Mouse (Mus musculus) brain, adult 10 weeks (tissue): Measurements from ENCODE around the gene Klhdc8a. TPM values are rescaled to one million over a fixed set of nuclear protein-coding genes. Genes with fewer than 3 reads are reported as not detected.

Experiments used
- polyA plus RNA-seq: library from polyadenylated mRNA; stranded (reverse); fragments of 350-450 nt; fragmentation: Illumina TruSeq; extraction: RNeasy Lipid Tissue Mini Kit (QIAGEN cat#74804); gene quantifications from one replicate; pipeline ENCODE4 v1.2.3, GENCODE M21; 2015; ENCODE audit warnings: low read depth, low replicate concordance

The Klhdc8a gene
- polyA plus RNA-seq = 11.4 TPM

GRCm38 (mm10) chr1:132298425-132298800 lies at the start of gene Klhdc8a:
Gene Klhdc8a, plus strand, starts transcription at chr1:132298626.

DNA sequence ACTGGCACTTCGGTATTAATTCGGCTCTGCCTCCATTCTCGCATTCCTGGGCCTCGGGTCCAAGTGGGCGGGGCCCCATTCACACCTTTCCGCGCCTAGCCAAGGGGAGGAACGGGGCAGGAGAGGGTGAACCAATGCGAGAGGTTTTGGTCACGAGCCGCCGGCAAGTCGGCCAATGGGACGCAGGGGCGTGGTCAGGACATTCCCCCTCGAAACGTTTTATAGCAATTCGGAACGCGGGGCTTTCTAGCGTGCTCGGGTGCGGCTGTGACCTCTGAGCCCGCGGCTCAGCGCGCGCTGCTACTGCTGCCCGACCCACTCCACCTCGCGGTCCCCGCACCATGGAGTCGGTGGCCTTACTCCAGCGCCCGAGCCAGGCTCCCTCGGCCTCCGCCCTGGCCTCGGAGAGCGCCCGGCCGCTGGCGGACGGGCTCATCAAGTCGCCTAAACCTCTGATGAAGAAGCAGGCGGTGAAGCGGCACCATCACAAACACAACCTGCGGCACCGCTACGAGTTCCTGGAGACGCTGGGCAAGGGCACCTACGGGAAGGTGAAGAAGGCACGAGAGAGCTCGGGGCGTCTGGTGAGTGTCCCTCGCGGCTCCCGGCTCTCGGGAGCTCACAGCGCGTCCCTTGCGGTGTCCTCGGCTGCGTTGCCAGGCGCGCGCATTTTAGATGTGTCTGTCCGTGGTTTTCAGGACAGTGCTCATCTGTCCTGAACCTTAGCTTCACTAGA lies 17.6 kb downstream of the Klhdc8a start, which contains the start of gene Nuak2:
Nuak2 (plus strand) TSS at position 238 of the 736 bp plus-strand sequence.

Other genes with a start within 250 kb of the Klhdc8a start
- 40.7 TPM for gene Mfsd4a, start 230.6 kb upstream of the Klhdc8a start, polyA plus RNA-seq
- gene Cdk18, start 158.9 kb upstream of the Klhdc8a start, polyA plus RNA-seq = 32.0 TPM
- 5.3 TPM for gene Lemd1, start 107.2 kb upstream of the Klhdc8a start, polyA plus RNA-seq
- 2.6 TPM for gene AC124108.1, start 107.2 kb upstream of the Klhdc8a start, polyA plus RNA-seq
- not detected for gene Gm10188, start 68.9 kb upstream of the Klhdc8a start, polyA plus RNA-seq
- 0.86 TPM for gene Nuak2, start 17.5 kb downstream of the Klhdc8a start, polyA plus RNA-seq
- 115 TPM for gene Tmcc2, start 92.7 kb downstream of the Klhdc8a start, polyA plus RNA-seq
- gene Dstyk, start 118.9 kb downstream of the Klhdc8a start, polyA plus RNA-seq = 25.7 TPM
- 47.3 TPM for gene Rbbp5, start 178.7 kb downstream of the Klhdc8a start, polyA plus RNA-seq
- 6.4 TPM for gene Tmem81, start 207.6 kb downstream of the Klhdc8a start, polyA plus RNA-seq
- gene Cntn2, start 244.6 kb downstream of the Klhdc8a start, polyA plus RNA-seq = 61.4 TPM